Mouse (Mus musculus) layer of hippocampus, adult 11-12 months (tissue): ENCODE results near the gene H2-Oa.
A peak's percentile ranks its signal among the peaks of the same experiment; 100 is the strongest.

Source experiments
- DNase-seq: peaks from one replicate; pipeline ENCODE4 v3.0.0; 2022; ENCODE audit warnings: low spot score

Gene H2-Oa

DNA sequence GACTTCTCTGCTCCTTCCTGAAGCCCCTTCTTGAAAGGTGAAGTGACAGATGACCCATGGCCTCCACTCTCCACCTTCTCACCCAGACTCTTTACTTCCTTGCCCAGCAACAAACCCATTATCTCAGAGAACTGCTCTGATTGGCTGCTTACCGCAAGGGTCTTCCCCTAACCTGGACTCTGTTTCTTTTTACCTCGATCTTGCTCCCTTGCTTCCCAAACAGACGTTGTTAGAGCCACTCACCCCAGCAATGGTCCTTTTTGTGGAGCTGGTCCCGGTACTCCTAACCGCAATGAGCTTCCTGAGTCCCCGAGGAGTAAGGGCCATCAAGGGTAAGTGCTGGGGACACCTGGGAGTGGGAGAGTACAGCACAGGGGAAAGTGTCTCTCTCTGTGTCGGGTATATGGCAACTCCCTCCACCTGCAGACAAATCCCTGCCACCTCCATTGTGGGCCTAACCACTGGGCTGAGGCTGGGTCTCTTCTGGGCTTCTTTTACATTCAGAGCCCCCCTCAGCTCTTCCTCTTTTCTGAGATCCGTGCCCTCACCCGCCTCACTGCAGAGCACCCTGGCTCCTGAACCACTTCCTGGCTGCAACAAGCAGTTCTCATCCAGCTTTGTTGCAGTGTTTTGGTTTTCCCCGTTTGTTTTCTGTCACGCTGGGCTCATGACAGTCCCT is at the start of gene H2-Oa:
H2-Oa (plus strand) TSS at position 144 of the 679 bp plus-strand sequence.
- DNase-seq = no peak

- DNase-seq = no peak
Measured at GRCm38 (mm10) chr17:34045941-34046340, 46.2 kb upstream of the H2-Oa start.

DNA sequence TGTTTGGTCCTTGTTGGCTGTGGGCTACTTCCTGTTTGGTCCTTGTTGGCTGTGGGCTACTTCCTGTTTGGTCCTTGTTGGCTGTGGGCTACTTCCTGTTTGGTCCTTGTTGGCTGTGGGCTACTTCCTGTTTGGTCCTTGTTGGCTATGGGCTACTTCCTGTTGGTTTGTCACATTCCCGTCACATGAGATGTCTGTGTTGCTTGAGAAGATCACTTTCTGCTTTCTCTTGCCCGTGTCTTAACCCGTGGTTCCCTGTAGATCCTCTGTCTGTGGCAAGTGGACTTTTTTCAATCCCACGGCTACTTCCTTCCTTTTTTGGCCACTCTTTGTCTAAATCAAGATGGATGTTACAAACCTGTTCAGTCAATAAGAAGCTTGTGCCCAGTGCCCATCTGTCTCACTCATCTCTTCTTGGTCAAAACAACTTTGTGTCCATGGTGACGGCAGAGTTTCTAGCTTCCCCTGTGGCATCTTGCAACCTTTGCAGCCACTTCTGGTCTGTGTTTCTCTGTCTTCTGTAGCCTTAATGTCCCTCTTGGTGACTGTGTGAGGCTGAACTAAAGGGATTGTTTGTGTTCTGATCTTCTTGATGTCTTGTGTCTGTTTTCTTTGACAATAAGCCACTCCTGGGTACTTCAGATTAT is 44.6 kb upstream of the H2-Oa start:
- DNase-seq = no peak

DNA sequence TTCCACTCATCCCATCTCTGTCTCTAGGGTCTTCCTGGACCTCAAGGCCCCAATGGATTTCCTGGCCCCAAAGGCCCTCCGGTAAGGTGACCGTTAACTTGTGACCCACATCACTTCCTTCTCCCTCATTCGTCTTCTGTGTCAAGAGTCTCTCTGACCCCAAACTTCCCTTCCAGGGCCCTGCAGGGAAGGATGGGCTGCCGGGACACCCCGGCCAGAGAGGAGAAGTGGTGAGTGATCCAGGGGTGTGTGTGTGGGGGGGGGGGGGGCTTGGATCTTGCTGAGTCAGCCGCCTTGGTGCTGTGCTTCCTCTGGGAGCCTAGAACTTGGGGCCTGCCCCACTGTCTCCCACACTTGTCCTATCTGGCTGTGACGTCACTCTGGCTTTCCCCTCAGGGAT is 34.9 kb upstream of the H2-Oa start:
- DNase-seq = no peak

GRCm38 (mm10) chr17:34068864-34069263 is 23.3 kb upstream of the H2-Oa start:
- DNase-seq = no peak

DNA sequence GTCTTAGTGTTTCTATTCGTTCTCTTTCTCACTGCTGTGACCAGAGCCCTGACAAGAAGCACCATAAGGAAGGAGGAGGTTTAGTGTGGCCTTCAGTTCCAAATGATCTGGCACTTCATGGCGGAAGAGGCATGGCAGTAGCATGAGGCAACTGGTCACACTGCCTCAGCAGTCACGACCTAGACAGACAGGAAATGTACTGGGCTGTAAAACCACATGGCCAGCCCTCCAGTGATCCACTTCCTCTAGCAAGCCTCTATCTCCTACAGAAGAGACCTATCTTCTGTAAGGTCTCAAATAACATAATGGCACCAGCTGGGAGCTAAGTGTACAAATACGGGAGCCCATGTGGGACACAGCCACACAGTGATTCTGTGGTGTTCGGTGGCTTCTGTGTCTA is 20.0 kb upstream of the H2-Oa start:
- DNase-seq = no peak

GRCm38 (mm10) chr17:34075271-34075670 is 16.9 kb upstream of the H2-Oa start:
- DNase-seq = peak; percentile 84

DNA sequence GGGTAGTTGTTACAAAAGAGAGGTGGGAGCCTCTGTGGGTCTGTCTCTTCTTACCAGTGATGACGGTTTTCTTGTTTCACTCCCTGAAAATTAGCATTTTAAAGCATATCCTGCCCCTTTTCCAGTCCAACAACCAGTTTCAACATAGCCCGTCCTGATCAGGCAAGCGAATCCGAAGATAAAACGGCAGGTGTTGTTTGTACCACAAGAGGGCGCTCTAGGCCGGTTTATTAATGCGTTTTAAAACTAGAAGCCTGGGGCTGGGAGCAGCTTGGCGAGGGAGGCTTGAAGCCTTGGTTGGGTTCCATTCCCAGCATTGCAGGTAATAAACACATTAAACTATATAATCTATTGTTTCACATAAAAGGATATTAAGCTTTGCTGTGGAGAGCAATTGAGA is 14.6 kb upstream of the H2-Oa start:
- peak; percentile 78 for DNase-seq

DNA sequence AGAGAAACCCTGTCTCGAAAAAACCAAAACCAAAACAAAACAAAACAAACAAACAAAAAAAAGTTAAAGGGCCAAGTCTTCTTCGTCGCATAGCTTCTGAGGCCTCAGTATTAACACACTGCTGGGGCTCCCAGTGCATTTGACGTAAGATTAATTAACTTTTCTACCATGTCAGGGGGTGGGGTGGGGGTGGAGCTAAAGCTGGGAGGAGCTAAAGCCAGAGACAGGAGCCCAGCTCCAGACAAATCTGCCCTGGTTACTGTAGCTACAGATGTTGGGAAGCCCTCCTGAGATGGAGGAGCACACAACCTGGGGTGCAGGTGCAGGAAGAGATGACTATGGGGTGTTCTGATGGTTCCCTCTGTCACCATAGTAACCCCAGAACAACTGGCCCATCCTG is 14.0 kb upstream of the H2-Oa start:
- no peak for DNase-seq

DNA sequence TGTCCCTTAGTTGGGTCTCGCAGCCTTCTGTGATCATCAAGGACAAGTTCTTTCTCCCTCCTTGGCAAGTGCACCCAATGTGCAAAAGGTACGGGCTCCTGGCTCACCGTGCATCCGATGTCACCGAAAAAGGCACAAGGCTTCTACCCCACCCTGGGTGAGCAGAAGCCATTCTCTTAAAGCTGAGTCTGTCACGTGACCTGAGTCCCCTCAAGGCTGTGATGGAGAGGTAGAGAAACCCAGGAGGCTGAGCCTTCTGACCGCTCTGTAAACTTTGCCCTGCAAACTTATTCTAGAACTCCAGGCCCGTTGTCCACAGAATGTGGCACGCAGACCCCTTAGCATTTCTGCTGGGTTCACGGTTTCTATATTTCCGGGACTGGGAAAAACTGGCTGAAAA is 13.1 kb upstream of the H2-Oa start:
- DNase-seq = no peak

DNA sequence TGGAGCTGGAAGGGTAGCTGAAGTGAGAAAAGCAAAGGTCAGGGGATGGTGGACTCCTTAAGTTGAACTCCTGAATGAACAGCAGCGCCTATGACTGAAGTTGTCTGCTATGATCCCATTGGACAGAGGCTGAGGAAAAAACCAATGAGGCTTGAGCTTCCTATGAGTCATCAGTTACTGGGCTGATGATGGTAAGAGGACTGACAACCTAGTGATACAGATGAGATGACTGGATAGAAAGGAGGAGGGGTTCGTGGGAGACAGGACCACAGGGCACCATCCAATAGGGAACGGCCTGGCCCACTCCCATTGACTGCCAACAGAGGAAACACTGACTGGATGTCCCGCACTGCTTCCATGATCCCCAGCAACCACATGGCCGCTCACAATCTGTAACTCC is 12.5 kb upstream of the H2-Oa start:
- peak; percentile 45 for DNase-seq

- DNase-seq = no peak
Measured at GRCm38 (mm10) chr17:34083104-34083503, 9.0 kb upstream of the H2-Oa start.

- DNase-seq = no peak
Measured at GRCm38 (mm10) chr17:34087386-34087785, 4.8 kb upstream of the H2-Oa start.

DNA sequence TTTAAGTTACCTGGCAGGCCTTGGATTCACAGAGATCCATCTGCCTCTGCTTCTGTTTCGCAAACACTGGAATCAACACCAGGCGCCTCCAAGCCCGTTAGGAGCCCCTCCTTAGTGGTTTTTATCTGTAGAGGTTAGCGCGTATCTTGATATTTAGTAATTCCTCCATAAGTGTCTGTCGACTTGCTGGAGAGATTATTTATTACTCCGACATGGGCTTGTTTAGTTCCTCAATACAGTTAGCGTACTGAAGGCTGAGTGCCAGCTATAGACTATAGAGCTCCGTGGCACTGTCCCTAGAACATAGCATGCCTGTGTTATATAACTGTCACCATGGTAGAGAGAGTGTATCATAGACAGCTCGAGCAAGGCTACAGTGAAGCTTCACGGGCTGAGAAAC is 4.0 kb upstream of the H2-Oa start:
- no peak for DNase-seq

DNA sequence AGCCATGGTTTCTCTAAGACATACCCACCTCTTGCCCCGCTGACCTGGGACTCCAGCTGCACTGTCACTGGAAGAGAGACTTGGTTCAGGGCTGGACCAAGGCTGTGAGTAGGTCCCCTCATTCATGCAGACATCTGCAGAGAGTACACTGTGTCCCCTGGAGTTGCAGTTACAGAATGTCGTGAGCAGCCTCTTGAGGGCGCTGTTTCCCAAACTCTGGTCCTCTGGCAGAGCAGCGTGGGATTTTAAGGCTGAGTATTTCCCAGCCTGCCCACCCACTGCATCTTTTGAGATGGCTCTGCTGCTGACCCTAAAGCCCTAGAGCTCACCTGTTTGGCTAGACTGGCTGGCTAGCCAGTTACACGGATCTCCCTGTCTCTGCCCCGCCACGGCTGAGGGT is 1.2 kb upstream of the H2-Oa start:
- no peak for DNase-seq

DNA sequence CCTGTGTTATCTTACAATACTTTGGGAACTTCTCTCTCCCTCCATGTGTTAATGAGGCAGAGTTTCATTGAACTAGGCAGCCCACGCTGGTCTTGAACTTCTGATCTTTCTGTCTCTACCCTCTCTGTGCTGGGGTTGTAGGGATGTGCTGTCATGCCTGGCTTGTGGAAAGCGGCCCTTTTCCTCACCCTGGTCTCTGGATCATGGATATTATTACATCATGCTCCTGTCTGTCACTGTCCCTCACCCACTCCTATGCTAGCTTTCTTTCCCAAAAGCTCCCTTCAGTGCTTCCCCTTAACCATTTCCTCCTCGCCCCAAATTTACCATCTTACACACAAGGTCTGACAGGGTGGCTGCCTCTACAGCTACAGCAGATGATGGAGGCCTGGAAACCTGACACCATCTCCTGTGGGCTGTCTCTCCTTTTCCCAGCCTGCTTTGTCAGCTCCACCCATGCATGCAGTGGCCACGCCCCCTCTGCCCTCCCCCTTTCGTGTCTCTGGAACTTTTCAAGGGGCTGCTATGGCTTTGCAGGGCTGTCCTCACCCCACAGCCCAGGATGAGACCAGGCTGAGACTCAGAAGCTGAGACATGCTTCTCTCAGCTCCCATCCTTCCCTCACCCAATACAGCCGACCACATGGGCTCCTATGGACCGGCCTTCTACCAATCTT is 1.2 kb downstream of the H2-Oa start:
- no peak for DNase-seq

DNA sequence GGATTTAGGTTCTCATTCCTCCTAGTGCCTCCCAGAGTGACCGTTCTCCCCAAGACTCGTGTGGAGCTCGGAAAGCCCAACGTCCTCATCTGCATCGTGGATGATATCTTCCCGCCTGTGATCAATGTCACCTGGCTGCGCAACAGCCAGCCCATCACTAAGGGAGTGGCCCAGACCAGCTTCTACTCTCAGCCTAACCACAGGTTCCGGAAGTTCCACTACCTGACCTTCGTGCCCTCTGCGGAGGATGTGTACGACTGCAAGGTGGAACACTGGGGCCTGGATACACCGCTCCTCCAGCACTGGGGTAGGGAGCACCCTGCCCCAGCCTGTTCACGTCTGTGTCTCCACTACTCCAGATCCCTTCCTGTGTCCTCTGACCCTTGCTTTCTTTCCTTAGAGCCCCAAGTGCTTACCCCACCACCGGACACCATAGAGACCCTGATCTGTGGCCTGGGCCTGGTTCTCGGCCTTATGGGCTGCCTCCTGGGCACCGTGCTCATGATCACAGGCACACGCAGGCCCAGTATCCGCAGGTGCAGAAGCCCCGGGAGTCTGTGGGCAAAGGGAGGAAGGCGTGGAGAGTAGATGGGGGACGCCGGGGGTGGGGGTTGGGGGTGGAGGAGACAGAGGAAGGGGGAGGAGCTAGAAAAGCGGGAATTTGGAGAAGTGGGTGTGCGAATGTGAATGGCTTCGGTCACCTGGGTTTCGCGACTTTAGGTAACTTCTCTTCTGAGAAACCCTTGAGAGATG is 2.3 kb downstream of the H2-Oa start:
- DNase-seq = no peak

- DNase-seq = no peak
Measured at GRCm38 (mm10) chr17:34096497-34097010, 4.4 kb downstream of the H2-Oa start.

GRCm38 (mm10) chr17:34097272-34097671 is 5.1 kb downstream of the H2-Oa start:
- DNase-seq = no peak

GRCm38 (mm10) chr17:34098709-34099479 is 6.8 kb downstream of the H2-Oa start:
- DNase-seq = no peak

DNA sequence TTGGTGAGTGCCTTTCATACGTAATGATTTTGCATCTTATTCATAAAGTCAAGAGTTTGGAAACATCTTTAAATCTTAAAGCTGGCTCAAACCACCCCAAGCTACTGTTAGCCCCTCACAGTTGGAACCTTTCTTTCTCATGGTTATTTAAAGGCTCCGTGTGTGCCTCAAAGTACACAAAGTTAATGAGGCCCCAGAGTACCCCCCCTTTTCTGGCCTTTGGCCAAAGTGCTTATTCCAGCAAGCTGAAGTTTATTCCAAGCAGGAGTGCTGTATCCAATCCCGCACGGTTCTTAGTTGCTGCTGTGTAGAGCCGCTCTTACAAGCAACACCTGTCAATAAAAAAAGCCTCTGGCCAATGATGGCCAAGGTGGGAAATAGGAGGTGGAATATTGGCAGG is 7.4 kb downstream of the H2-Oa start:
- DNase-seq = no peak

DNA sequence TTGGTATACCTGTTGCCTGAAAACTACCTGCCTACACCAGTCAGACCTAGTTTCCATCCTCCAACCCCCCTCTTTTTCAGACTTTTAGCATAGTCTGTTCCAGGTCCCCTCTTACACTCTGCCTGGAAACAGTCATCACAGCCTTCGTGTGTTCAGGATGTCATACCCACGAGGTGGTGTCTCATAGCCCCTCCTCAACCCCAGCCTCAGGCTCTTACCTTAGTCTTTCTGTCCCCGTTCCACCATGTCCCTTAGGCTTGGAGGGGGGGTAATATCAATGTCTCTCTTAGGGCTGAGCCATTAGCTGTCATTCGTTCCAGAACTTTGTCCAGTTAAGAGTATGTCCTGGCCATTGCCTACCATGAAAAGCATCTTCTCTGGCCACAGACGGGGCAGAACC is 9.0 kb downstream of the H2-Oa start:
- DNase-seq = no peak
